Mouse (Mus musculus) gastrocnemius, adult 2 months (tissue): ENCODE measurements at regions not wholly inside any gene's neighbourhood (a gene's known extent, or its start where the extent isn't known, plus 50 kb on each side); places are given as distances from the start of the nearest gene placed in this dataset.
"Not testable (repeated sequence)": the region's sequence is repeated elsewhere in the genome, so short reads cannot be mapped to it uniquely, and the experiment has no call there.

Experiments
- DNase-seq: peaks from one replicate; pipeline ENCODE4 v3.0.0; 2022
- H3K27ac ChIP-seq: fragments of 200-600 bp; 2 replicates; pipeline ENCODE4 v1.8.1; 2022; ENCODE audit warnings: mild to moderate bottlenecking
- H3K4me3 ChIP-seq: fragments of 200-600 bp; 2 replicates; pipeline ENCODE4 v1.8.1; 2022; ENCODE audit warnings: mild to moderate bottlenecking, moderate library complexity
- CTCF ChIP-seq: fragments of 200-600 bp; IDR thresholded peaks from 2 replicates; pipeline ENCODE4 v1.8.1; 2022; ENCODE audit warnings: antibody characterized with exemption, mild to moderate bottlenecking, moderate library complexity
- intact Hi-C: fragments of 180-260 bp; cut with DNase I; formaldehyde crosslinking; loops from one replicate; pipeline ENCODE4 v1.15.1; 2025

DNA sequence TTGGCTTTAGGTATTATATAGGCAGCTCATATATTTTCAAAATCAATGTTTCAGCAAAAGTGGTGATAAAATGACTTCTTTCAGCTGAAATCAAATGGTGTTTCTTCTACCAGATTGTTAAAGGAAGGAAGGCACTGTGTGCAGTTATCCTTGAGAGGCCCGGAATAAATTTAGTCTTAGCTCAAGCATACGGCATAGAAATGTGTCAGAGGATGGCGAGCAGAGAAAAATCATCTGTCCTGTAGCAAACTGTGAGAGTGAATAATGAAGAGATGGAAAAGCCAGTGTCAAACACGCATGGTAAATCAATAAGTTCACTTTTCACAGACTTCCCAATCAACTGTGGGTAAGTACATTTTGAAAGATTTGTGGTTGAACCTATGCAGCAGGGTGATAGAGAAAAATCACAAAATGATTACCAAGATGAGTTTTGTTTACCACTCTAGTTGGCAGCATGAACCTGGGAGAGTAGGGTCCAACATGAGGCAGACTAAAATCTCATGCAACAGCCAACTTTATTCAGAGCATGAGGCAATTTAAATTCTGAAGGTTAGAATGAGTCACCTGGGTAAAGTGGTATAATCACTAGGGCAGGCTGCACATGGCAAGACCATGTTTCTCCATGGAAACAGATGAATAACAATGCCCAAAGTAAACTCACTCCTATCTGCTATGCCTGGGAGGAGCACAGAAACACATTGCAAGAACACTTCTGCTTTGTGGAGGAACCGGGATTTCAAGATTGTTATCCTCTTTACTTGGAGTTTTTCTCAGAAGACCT, 55.7 kb downstream of the AI429214 start:
- DNase-seq: no peak
- H3K27ac ChIP-seq: no peak overlapping the region
- H3K4me3 ChIP-seq: no peak overlapping the region
- TF ChIP-seq CTCF: no peak
- intact Hi-C loops: no loop called here

- no peak overlapping the region for H3K4me3 ChIP-seq
- TF ChIP-seq CTCF: no peak
- DNase-seq: no peak
- intact Hi-C loops: no loop called here
- H3K27ac ChIP-seq: no peak overlapping the region
Observed at GRCm38 (mm10) chr8:37049969-37050683, 56.7 kb downstream of the AI429214 start.

DNA sequence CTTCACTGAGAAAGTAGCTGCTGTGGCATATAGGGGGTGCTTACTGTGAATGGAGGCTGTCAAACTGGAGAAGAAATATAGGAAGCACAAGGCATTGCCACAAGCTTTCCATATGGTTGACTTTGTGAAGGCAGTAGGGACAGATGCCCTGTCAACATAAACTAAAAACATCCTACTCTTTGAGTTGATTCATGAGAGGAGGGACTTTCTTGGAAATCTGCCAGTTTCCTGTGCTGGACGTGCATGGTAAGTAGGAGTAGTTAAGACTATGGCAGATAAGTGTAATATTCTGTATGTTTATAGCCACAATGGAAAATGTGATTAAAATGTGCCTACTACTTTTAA, 57.3 kb downstream of the AI429214 start:
- no peak overlapping the region for H3K4me3 ChIP-seq

GRCm38 (mm10) chr8:37056376-37056775, 63.0 kb downstream of the AI429214 start:
- intact Hi-C loops: loop anchor here (5.0 kb wide), 1 partner anchor 64 kb away; the partner anchor contains the start of gene AI429214
- Histone ChIP-seq H3K4me3 (no peak overlapping the region), H3K27ac (peak overlapping the region; percentile 56; the same call in 1 of the 2 replicates)
- TF ChIP-seq CTCF: no peak
- DNase-seq: peak; percentile 45

More for the DNA sequence above, 57.3 kb downstream of the AI429214 start:
- TF ChIP-seq CTCF: no peak
- intact Hi-C loops: no loop called here
- no peak for DNase-seq
- no peak overlapping the region for H3K27ac ChIP-seq

- no peak for TF ChIP-seq CTCF
- peak overlapping the region; percentile 56 for H3K27ac ChIP-seq
Observed at GRCm38 (mm10) chr8:37058390-37058789, 65.0 kb downstream of the AI429214 start.

DNA sequence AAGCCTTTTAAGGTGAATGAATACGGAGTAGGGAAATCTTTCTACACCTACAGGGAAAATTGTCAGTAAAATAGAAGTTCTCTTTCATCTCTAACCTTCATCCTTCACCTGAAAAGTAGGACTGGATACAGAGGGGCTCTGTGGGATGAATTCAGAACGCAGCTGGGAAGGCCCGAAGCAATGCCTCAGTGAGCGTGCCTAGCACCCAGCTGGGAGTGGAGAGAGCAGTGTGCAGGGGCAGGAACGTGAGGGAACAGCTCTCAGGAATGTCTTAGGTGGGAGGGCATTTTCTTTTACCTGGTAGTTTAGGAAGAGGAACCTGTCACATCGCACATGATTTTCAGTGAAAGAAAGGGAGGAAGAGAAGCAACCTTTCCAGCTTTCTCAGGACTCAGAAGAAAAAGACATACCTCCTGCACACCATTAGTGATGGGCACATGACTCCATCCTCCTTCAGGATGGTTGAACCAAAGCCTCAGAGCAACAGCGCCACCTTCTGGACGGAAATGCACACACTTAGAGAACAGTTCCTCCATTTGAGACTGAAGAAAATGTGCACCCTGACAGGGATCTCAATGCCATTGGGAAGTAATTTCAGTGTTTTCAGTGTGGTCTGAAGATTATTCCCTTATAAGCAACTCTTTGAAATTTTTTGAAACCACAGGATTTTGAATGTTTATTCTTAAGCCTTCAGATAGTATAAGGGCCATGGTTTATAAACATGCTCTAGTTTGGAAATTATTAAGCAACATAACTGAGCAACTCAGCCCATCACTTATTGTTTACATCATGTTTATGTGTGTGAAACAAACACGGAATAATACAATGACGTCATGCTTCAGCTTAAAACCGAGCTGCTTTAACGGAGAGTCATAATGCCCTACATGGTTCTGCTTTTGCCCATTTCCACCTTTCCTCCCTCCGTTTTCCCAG, 68.9 kb downstream of the AI429214 start:
- H3K4me3 ChIP-seq: no peak overlapping the region
- H3K27ac ChIP-seq: no peak overlapping the region
- peak; percentile 88 for TF ChIP-seq CTCF
- intact Hi-C loops: loop anchor here (5.0 to 10.0 kb wide), 4 partner anchors 230 to 700 kb away; no protein-coding TSS in a partner anchor
- peak; percentile 82 for DNase-seq

More at GRCm38 (mm10) chr8:37058390-37058789, 65.0 kb downstream of the AI429214 start:
- DNase-seq: no peak
- H3K4me3 ChIP-seq: no peak overlapping the region
- intact Hi-C loops: loop anchor here (5.0 kb wide), 1 partner anchor 66 kb away; the partner anchor contains the start of gene AI429214

- no peak overlapping the region for H3K27ac ChIP-seq
- intact Hi-C loops: loop anchor here (5.0 to 10.0 kb wide), 4 partner anchors 232 to 702 kb away; no protein-coding TSS in a partner anchor
- no peak overlapping the region for H3K4me3 ChIP-seq
- peak; percentile 71 for DNase-seq
- peak; percentile 88 for TF ChIP-seq CTCF
Observed at GRCm38 (mm10) chr8:37063764-37064331, 70.4 kb downstream of the AI429214 start.

DNA sequence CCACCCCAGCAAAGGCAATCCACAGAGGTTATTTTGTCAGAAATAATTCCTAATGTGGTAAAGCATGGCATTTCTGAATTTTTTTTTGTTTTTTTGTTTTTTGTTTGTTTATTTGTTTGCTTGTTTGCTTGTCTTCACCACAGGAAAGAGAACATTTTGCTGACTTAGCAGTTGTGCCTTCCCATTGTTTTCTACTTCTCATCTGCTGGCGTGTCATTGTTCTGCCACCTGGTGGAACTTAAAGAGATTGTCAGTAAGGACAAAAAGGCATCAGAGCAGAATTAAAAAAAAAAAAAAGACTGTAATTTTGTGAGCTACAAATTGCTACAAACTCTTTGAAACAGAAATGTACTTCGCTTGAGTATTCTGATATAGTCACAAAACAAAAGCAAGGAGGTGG, 79.5 kb downstream of the AI429214 start:
- intact Hi-C loops: loop anchor here (10.0 kb wide), 1 partner anchor 878 kb away; no protein-coding TSS in a partner anchor
- no peak overlapping the region for H3K4me3 ChIP-seq

GRCm38 (mm10) chr8:37099727-37100126, 106.3 kb downstream of the AI429214 start:
- no peak for TF ChIP-seq CTCF
- intact Hi-C loops: no loop called here

More for the DNA sequence above, 79.5 kb downstream of the AI429214 start:
- H3K27ac ChIP-seq: no peak overlapping the region
- peak; percentile 45 for TF ChIP-seq CTCF
- DNase-seq: no peak

DNA sequence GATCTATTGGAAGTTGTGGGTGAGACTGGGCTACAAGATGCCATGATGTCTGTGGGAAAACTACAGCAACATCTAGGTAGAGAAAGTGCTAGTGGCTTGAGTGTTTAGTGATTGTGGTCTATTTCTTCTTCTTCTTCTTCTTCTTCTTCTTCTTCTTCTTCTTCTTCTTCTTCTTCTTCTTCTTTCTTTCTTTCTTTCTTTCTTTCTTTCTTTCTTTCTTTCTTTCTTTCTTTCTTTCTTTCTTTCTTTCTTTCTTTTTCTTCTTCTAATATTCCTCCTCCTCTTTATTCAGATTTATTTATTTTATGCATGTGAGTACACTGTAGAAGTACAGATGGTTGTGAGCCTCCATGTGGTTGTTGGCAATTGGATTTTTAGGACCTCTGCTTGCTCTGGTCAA, 119.0 kb downstream of the AI429214 start:
- DNase-seq, H3K27ac ChIP-seq, H3K4me3 ChIP-seq, intact Hi-C loops: not testable (repeated sequence)

More at GRCm38 (mm10) chr8:37099727-37100126, 106.3 kb downstream of the AI429214 start:
- Histone ChIP-seq H3K4me3 (no peak overlapping the region), H3K27ac (no peak overlapping the region)
- no peak for DNase-seq

DNA sequence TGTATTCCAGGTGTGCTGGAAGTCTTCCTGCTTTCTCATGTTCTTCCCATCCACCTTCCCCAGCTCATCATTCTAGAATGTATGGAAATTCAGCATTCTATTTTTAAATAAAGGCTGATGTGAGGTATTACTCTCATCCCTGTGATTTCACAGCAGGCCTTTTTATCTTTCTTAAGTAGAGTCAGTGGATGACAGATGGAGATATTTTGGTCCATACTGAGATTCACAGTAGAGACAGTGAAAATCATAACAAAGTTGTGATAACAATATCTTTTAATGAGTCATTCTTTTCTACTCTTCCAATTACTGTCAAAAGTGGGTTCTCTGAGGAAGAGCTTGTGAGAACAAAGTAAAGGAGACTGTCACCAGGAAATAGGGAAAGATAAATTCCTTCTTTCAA, 132.4 kb downstream of the AI429214 start:
- no peak overlapping the region for H3K4me3 ChIP-seq
- intact Hi-C loops: no loop called here
- no peak for DNase-seq
- no peak overlapping the region for H3K27ac ChIP-seq
- no peak for TF ChIP-seq CTCF

- no peak for TF ChIP-seq CTCF
- intact Hi-C loops: no loop called here
- H3K27ac ChIP-seq: no peak overlapping the region
- DNase-seq: no peak
- H3K4me3 ChIP-seq: no peak overlapping the region
Observed at GRCm38 (mm10) chr8:37129670-37130069, 136.3 kb downstream of the AI429214 start.
